Mouse (Mus musculus): ENCODE data around the gene Git1. TPM values are rescaled to one million over a fixed set of nuclear protein-coding genes. Genes with fewer than 3 reads are reported as not detected.

Gene Git1
- 100 to 1,000 TPM; 281 to 307 (median 287) TPM for total RNA-seq (2022)

DNA sequence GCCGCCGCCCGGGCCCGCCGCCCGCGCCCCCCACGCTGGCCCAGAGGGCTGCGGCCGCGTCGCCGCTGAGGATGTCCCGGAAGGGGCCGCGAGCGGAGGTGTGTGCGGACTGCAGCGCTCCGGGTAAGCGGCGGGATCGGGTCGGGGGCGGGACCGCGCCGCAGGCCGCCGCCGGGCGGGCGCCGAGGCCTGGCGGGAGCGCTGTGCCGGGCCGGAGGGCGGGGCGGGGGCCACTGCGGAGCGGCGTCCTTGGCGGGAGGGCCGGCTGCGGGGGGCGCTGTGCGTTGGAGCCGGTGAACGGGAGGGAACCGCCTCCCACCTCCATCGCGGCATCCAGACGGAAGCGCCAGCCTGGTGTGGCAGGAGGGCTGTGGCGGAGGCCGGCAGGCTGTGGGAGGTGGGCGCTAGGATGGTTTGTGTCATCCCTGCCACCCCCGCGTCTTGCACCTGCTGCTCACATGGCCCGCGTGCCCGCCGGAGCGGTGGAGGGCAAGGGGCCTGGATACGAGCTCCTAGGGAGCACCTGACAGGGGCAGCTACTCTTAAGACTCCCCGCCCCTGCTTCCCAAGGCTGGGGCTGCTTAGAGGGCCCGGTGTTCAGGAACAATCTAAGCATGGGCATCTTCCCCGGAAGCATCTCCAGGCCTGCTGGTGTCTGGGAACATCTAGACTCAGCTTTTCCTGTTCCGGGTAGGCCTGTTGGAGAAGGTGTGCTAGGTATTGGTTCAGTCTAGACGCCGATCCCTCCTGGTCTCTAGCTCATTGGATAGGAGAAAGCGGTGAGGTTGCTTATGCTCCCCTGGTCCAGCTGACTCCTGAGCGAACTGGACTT lies at the start of gene Git1:
Gene Git1, plus strand, starts transcription at position 51 of the 832 bp plus-strand sequence.
- DNase-seq (ENCODE audit: low spot score in 2 of 2), result peak in 1 of 2 experiments; percentile 81

GRCm38 (mm10) chr11:77444939-77445338 lies 48.4 kb upstream of the Git1 start:
- DNase-seq (ENCODE audit: low spot score in 2 of 2), result no peak

GRCm38 (mm10) chr11:77446628-77447041 lies 46.7 kb upstream of the Git1 start:
- no peak for DNase-seq (ENCODE audit: low spot score in 2 of 2)

DNA sequence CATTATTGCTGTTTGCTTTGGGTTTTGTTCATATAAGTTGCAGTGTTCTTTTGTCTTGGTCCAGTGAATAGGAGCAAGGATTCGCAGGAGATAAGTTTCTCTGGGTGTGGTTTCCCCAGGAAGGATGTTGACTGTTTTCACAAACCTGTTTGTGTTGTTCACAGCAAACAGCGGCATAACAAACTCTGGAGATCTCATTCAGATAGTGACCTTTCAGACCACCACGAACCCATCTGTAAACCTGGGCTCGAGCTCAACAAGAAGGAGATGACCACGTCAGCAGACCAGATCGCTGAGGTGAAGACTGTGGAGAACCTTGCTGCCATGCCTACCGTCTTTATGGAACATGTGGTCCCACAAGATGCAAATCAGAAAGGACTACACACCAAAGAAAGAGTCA lies 44.1 kb upstream of the Git1 start:
- no peak for DNase-seq (ENCODE audit: low spot score in 2 of 2)

GRCm38 (mm10) chr11:77451670-77452069 lies 41.7 kb upstream of the Git1 start:
- DNase-seq (ENCODE audit: low spot score in 2 of 2), result no peak

- DNase-seq (ENCODE audit: low spot score in 2 of 2), result no peak
Measured at GRCm38 (mm10) chr11:77453388-77453787, 40.0 kb upstream of the Git1 start.

GRCm38 (mm10) chr11:77455770-77456510 lies 37.4 kb upstream of the Git1 start:
- DNase-seq (ENCODE audit: low spot score in 2 of 2), result no peak

DNA sequence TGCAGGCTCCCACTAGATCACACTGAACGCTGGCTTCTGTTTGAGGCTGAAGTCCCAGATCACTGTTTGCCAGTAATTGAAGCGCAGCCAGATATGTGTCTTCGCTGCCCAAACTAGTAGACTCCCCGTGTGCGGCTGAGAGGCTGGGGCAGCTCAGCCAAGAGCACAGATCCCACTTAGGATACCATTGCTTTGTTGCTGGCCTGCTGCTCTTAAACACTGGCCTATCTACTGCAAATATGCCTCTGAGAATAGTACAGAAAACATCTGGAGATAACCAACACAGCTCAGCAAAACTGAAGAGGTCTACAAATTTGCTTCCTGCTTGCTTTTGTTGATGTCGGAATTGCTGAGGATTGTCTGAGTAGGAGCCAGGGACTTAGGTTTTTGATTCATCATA lies 36.5 kb upstream of the Git1 start:
- DNase-seq (ENCODE audit: low spot score in 2 of 2), result no peak

GRCm38 (mm10) chr11:77461856-77462255 lies 31.5 kb upstream of the Git1 start:
- DNase-seq (ENCODE audit: low spot score in 2 of 2), result no peak

- DNase-seq (ENCODE audit: low spot score in 2 of 2), result no peak
Measured at GRCm38 (mm10) chr11:77462283-77463100, 30.9 kb upstream of the Git1 start, which contains the start of gene Coro6. Coro6 (plus strand) TSS chr11:77462411.

GRCm38 (mm10) chr11:77463101-77463445 lies 30.3 kb upstream of the Git1 start:
- DNase-seq (ENCODE audit: low spot score in 2 of 2), result no peak

DNA sequence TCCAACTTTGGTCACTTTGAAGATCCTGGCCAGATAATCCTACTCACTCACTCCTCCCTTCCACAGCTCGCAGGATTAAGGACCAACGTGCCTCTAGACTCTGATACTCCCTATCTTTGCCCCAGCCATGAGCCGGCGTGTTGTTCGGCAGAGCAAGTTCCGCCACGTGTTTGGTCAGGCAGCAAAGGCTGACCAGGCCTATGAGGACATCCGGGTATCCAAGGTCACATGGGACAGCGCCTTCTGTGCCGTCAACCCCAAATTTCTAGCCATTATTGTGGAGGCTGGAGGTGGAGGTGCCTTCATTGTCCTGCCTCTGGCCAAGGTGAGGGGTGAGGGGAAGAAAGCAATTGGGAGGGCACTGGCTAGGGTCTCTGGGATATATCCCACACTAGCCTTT lies 29.6 kb upstream of the Git1 start:
- DNase-seq (ENCODE audit: low spot score in 2 of 2), result no peak

- no peak for DNase-seq (ENCODE audit: low spot score in 2 of 2)
Measured at GRCm38 (mm10) chr11:77464684-77465083, 28.7 kb upstream of the Git1 start.

- no peak for DNase-seq (ENCODE audit: low spot score in 2 of 2)
Measured at GRCm38 (mm10) chr11:77465111-77465510, 28.3 kb upstream of the Git1 start.

GRCm38 (mm10) chr11:77466544-77466943 lies 26.8 kb upstream of the Git1 start:
- no peak for DNase-seq (ENCODE audit: low spot score in 2 of 2)

DNA sequence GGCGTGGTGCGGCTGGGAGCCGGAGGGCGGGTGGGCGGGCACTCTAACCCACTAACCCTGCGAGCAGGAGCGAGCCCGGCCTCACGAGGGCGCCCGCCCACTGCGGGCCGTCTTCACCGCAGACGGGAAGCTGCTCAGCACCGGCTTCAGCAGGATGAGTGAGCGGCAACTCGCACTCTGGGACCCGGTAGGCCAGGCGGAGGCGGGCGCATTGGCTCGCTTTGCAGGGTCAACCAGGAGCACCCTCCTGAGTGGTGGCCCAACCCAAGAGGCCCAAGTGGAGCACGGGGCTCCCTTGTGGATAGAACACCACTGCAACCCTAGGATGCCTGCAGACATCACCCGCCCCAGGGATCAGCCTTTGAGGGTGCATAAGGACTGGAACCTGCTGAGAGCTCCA lies 26.2 kb upstream of the Git1 start:
- DNase-seq (ENCODE audit: low spot score in 2 of 2), result no peak

DNA sequence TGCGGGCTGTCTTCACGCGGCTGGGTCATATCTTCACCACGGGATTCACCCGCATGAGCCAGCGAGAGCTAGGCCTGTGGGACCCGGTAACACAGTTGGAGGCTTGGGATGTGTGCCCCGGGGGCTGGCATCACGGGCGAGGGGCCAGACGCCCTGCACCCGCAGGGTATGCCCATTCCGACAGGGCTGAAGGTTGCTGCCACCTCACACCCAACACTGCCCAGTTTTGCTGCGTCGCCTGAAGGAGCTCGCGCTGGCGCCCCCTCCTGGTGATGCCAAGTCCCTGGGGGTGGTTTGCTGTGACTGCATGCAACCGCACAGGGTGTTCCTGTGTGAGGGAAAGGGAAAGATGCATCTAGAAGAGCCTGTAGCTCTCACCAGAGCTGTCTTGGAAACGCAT lies 25.6 kb upstream of the Git1 start:
- no peak for DNase-seq (ENCODE audit: low spot score in 2 of 2)

- no peak for DNase-seq (ENCODE audit: low spot score in 2 of 2)
Measured at GRCm38 (mm10) chr11:77468397-77468796, 25.0 kb upstream of the Git1 start.

GRCm38 (mm10) chr11:77471407-77471806 lies 22.0 kb upstream of the Git1 start:
- DNase-seq (ENCODE audit: low spot score in 2 of 2), result no peak

- no peak for DNase-seq (ENCODE audit: low spot score in 2 of 2)
Measured at GRCm38 (mm10) chr11:77472775-77473174, 20.6 kb upstream of the Git1 start.

DNA sequence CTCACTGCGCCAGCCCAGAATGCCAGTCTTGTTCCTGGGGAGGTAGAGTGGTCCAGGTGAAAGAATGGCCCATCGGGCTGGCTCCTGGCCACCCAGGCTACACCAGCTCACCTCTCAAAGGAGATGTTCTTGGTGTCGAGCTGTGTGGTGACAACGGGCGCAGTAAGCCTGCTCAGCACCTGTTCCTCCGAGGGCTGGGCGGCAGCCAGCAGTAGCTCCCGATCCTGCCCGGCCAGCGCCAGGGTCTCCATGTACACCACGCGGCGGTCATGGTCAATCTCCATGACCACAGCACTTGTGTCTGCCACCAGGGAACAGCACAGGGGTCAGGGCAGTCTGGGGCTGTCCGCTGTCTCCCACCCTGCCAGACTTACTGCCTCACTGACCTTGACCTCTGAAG lies 17.1 kb upstream of the Git1 start:
- no peak for DNase-seq (ENCODE audit: low spot score in 2 of 2)

- no peak for DNase-seq (ENCODE audit: low spot score in 2 of 2)
Measured at GRCm38 (mm10) chr11:77476895-77477294, 16.5 kb upstream of the Git1 start.

Data from left cerebral cortex, adult 8-10 months (tissue).